Mouse (Mus musculus): Measurements from ENCODE around the gene Galnt10.

DNA sequence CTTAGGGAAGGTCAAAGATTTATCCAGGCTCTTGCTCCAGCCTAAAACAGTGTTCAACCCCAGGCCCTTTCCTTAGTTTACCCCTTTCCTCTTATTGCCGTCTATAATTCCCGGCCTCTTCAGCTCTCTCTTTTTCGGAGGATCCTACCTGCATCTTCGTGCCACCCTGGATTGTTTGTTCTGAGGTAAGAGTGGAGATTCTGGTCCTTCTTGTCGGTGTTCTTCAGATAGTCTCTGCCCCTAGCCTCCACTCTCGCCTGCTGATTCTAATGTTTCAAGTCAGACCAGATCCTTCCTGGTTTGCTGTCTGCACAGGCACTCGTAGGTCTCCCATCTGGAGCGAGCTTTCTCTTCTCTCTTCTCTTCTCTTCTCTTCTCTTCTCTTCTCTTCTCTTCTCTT, 605 bp downstream of the Galnt10 start:
- TF ChIP-seq POLR2A (IDR thresholded peaks at IDR 0.05; ENCODE audit: borderline replicate concordance, low read depth, low read length) (no peak), CTCF (IDR thresholded peaks at IDR 0.05; ENCODE audit: low read depth, low read length) (no peak)
